Mouse (Mus musculus) midbrain, embryonic 13.5 days (tissue): ENCODE data around the gene Ppp6r3. TPM values are rescaled to one million over a fixed set of nuclear protein-coding genes. Genes with fewer than 3 reads are reported as not detected.
A peak's percentile ranks its signal among the peaks of the same experiment; 100 is the strongest.
"Not testable (repeated sequence)": the region's sequence is repeated elsewhere in the genome, so short reads cannot be mapped to it uniquely, and the experiment has no call there.

ENCODE experiments used
- ATAC-seq: fragments of 200-750 bp; cut with Nextera tagmentation; 2 replicates; pipeline ENCODE4 v1.8.0; 2017; ENCODE audit warnings: mild to moderate bottlenecking, moderate TSS enrichment, moderate library complexity
- H3K27ac ChIP-seq: fragments of 300-500 bp; sonication (generic); 2 replicates; pipeline ENCODE4 v1.5.1; 2015; ENCODE audit warnings: inconsistent platforms, mild to moderate bottlenecking, moderate library complexity
- H3K27me3 ChIP-seq: fragments of 300-500 bp; sonication (generic); 2 replicates; pipeline ENCODE4 v1.6.1; 2015; ENCODE audit warnings: mild to moderate bottlenecking, inconsistent platforms
- H3K36me3 ChIP-seq: fragments of 300-500 bp; sonication (generic); 2 replicates; pipeline ENCODE4 v1.6.1; 2015; ENCODE audit warnings: mild to moderate bottlenecking, inconsistent platforms
- H3K4me1 ChIP-seq: fragments of 300-500 bp; sonication (generic); replicated peaks from 2 replicates; pipeline ENCODE4 v1.6.1; 2015; ENCODE audit warnings: inconsistent platforms
- H3K4me2 ChIP-seq: fragments of 300-500 bp; sonication (generic); replicated peaks from 2 replicates; pipeline ENCODE4 v1.6.1; 2015; ENCODE audit warnings: moderate library complexity, mild to moderate bottlenecking, inconsistent platforms
- H3K4me3 ChIP-seq: fragments of 300-500 bp; sonication (generic); replicated peaks from 2 replicates; pipeline ENCODE4 v1.5.1; 2015; ENCODE audit warnings: mild to moderate bottlenecking, inconsistent platforms
- H3K9ac ChIP-seq: fragments of 300-500 bp; sonication (generic); replicated peaks from 2 replicates; pipeline ENCODE4 v1.6.1; 2015; ENCODE audit warnings: mild to moderate bottlenecking, inconsistent platforms
- H3K9me3 ChIP-seq: fragments of 300-500 bp; sonication (generic); 2 replicates; pipeline ENCODE4 v1.6.1; 2016; ENCODE audit warnings: mild to moderate bottlenecking, inconsistent platforms
- WGBS: fragments of 180-500 bp; shearing (Covaris S2); methylation state at CpG from one replicate; pipeline ENCODE4 v1.1.7; 2015; 5-methylcytosine and 5-hydroxymethylcytosine counted together
- polyA plus RNA-seq: library from polyadenylated mRNA; unstranded; fragments of >200 nt; fragmentation: Nextera tagmentation; extraction: Ambion mirVana; gene quantifications from 2 replicates; pipeline ENCODE4 v1.2.1, GENCODE M21; 2015

Gene Ppp6r3
- polyA plus RNA-seq, 1 experiment from 2014 or later: 71.9 TPM

- Histone ChIP-seq H3K9ac (no peak overlapping the region), H3K4me2 (no peak overlapping the region), H3K9me3 (no peaks in the 10 kb centered on the region), H3K27me3 (no peaks in the 10 kb centered on the region), H3K4me1 (no peaks in the 10 kb centered on the region), H3K36me3 (peaks cover 50% of the 10 kb centered on the region), H3K4me3 (no peak overlapping the region), H3K27ac (no peak overlapping the region)
- WGBS: 90% methylated on average over 7 of the region's 7 CpGs
- ATAC-seq: no peak
These were observed 18.0 kb upstream of the Ppp6r3 start for GRCm38 (mm10) chr19:3593379-3594055.

- no peaks in the 10 kb centered on the region for H3K4me1 ChIP-seq
- H3K27ac ChIP-seq: no peak overlapping the region
- no peaks in the 10 kb centered on the region for H3K9me3 ChIP-seq
- H3K4me2 ChIP-seq: no peak overlapping the region
- WGBS: 94% methylated on average over 4 of the region's 4 CpGs
- no peak overlapping the region for H3K4me3 ChIP-seq
- no peaks in the 10 kb centered on the region for H3K27me3 ChIP-seq
- peaks cover 52% of the 10 kb centered on the region for H3K36me3 ChIP-seq
- ATAC-seq: no peak
- no peak overlapping the region for H3K9ac ChIP-seq
These were observed 14.4 kb upstream of the Ppp6r3 start for GRCm38 (mm10) chr19:3589968-3590367.

GRCm38 (mm10) chr19:3589547-3589946 lies 14.0 kb upstream of the Ppp6r3 start:
- H3K4me2 ChIP-seq: no peak overlapping the region
- H3K9ac ChIP-seq: no peak overlapping the region
- no peak for ATAC-seq
- peaks cover 49% of the 10 kb centered on the region for H3K36me3 ChIP-seq
- H3K27me3 ChIP-seq: no peaks in the 10 kb centered on the region
- 88% methylated on average over 5 of the region's 5 CpGs for WGBS
- H3K4me1 ChIP-seq: no peaks in the 10 kb centered on the region
- H3K27ac ChIP-seq: no peak overlapping the region
- no peak overlapping the region for H3K4me3 ChIP-seq
- no peaks in the 10 kb centered on the region for H3K9me3 ChIP-seq

- H3K4me3 ChIP-seq, ATAC-seq, H3K27me3 ChIP-seq, H3K9ac ChIP-seq, H3K27ac ChIP-seq, H3K9me3 ChIP-seq, H3K4me2 ChIP-seq, H3K4me1 ChIP-seq: not testable (repeated sequence)
- 95% methylated on average over 5 of the region's 5 CpGs for WGBS
- H3K36me3 ChIP-seq: peaks cover 47% of the 10 kb centered on the region
These were observed 12.2 kb upstream of the Ppp6r3 start for GRCm38 (mm10) chr19:3587729-3588128.

- peaks cover 37% of the 10 kb centered on the region for H3K36me3 ChIP-seq
- H3K27me3 ChIP-seq: no peaks in the 10 kb centered on the region
- no peak overlapping the region for H3K27ac ChIP-seq
- no peak overlapping the region for H3K9ac ChIP-seq
- H3K9me3 ChIP-seq: no peaks in the 10 kb centered on the region
- no peaks in the 10 kb centered on the region for H3K4me1 ChIP-seq
- no peak overlapping the region for H3K4me3 ChIP-seq
- ATAC-seq: no peak
- H3K4me2 ChIP-seq: no peak overlapping the region
- 50% methylated on average over 1 of the region's 1 CpGs for WGBS
These were observed 11.0 kb upstream of the Ppp6r3 start for GRCm38 (mm10) chr19:3586540-3586939.

- ATAC-seq: no peak
- Histone ChIP-seq H3K9ac (no peak overlapping the region), H3K27me3 (no peaks in the 10 kb centered on the region), H3K36me3 (peaks cover 36% of the 10 kb centered on the region), H3K4me3 (no peak overlapping the region), H3K4me1 (no peaks in the 10 kb centered on the region), H3K27ac (no peak overlapping the region), H3K9me3 (no peaks in the 10 kb centered on the region), H3K4me2 (no peak overlapping the region)
- 93% methylated on average over 9 of the region's 9 CpGs for WGBS
These were observed 10.5 kb upstream of the Ppp6r3 start for GRCm38 (mm10) chr19:3586026-3586425.

GRCm38 (mm10) chr19:3581326-3581725 lies 5.8 kb upstream of the Ppp6r3 start:
- Histone ChIP-seq H3K27me3 (no peaks in the 10 kb centered on the region), H3K4me2 (no peak overlapping the region), H3K27ac (no peak overlapping the region), H3K36me3 (peaks cover 14% of the 10 kb centered on the region), H3K9ac (no peak overlapping the region), H3K4me1 (peaks cover 8% of the 10 kb centered on the region), H3K9me3 (no peaks in the 10 kb centered on the region), H3K4me3 (no peak overlapping the region)
- ATAC-seq: no peak
- WGBS: 28% methylated on average over 7 of the region's 7 CpGs

GRCm38 (mm10) chr19:3577911-3578290 lies 2.4 kb upstream of the Ppp6r3 start:
- Histone ChIP-seq H3K36me3 (no peaks in the 10 kb centered on the region), H3K4me1 (peaks cover 27% of the 10 kb centered on the region), H3K9me3 (no peaks in the 10 kb centered on the region), H3K27me3 (no peaks in the 10 kb centered on the region), H3K4me2 (no peak overlapping the region), H3K27ac (no peak overlapping the region), H3K9ac (no peak overlapping the region), H3K4me3 (no peak overlapping the region)
- ATAC-seq: no peak

GRCm38 (mm10) chr19:3577265-3577910 lies 1.8 kb upstream of the Ppp6r3 start:
- ATAC-seq: no peak
- no peaks in the 10 kb centered on the region for H3K27me3 ChIP-seq
- no peak overlapping the region for H3K9ac ChIP-seq
- no peaks in the 10 kb centered on the region for H3K9me3 ChIP-seq
- H3K4me3 ChIP-seq: no peak overlapping the region
- H3K4me1 ChIP-seq: peaks cover 28% of the 10 kb centered on the region
- no peak overlapping the region; the same call in 1 of the 2 replicates for H3K4me2 ChIP-seq
- H3K27ac ChIP-seq: 0 out of 2 replicates have a peak overlapping the region, but pooled peaks have one; percentile 94
- H3K36me3 ChIP-seq: no peaks in the 10 kb centered on the region
- WGBS: 88% methylated on average over 4 of the region's 4 CpGs

- Histone ChIP-seq H3K27me3 (no peaks in the 10 kb centered on the region), H3K4me3 (peak overlapping the region; percentile 81), H3K9me3 (no peaks in the 10 kb centered on the region), H3K36me3 (no peaks in the 10 kb centered on the region), H3K9ac (no peak overlapping the region), H3K27ac (peak overlapping the region; percentile 94), H3K4me2 (peak overlapping the region; percentile 42), H3K4me1 (peaks cover 28% of the 10 kb centered on the region)
- WGBS: 70% methylated on average over 5 of the region's 5 CpGs
- ATAC-seq: no peak
These were observed 1.1 kb upstream of the Ppp6r3 start for GRCm38 (mm10) chr19:3576451-3577264.

- no peak; the same call in 1 of the 2 replicates for ATAC-seq
- Histone ChIP-seq H3K9me3 (no peaks in the 10 kb centered on the region), H3K4me1 (peaks cover 32% of the 10 kb centered on the region), H3K27me3 (no peaks in the 10 kb centered on the region), H3K4me2 (peak overlapping the region; percentile 84), H3K36me3 (no peaks in the 10 kb centered on the region), H3K27ac (peak overlapping the region; percentile 94), H3K4me3 (peak overlapping the region; percentile 81), H3K9ac (peak overlapping the region; percentile 88)
- WGBS: under 1% methylated on average over 48 of the region's 50 CpGs
These were observed 295 bp downstream of the Ppp6r3 start for GRCm38 (mm10) chr19:3575276-3575631.

- Histone ChIP-seq H3K4me1 (peaks cover 32% of the 10 kb centered on the region), H3K36me3 (no peaks in the 10 kb centered on the region), H3K27me3 (no peaks in the 10 kb centered on the region), H3K4me3 (peak overlapping the region; percentile 81), H3K9me3 (no peaks in the 10 kb centered on the region), H3K9ac (peak overlapping the region; percentile 88), H3K4me2 (peak overlapping the region; percentile 84), H3K27ac (peak overlapping the region; percentile 94)
- ATAC-seq: no peak
- 2% methylated on average over 9 of the region's 9 CpGs for WGBS
These were observed 905 bp downstream of the Ppp6r3 start for GRCm38 (mm10) chr19:3574593-3575094.
